Mouse (Mus musculus) ES-E14 (cell line): Measurements from ENCODE around the gene Snrpc.

Source experiments
- CHD2 ChIP-seq: IDR thresholded peaks from 2 replicates; pipeline ENCODE4 v1.6.1; 2014; ENCODE audit warnings: mild to moderate bottlenecking, low read depth, low read length, inconsistent platforms
- HCFC1 ChIP-seq: IDR thresholded peaks from 2 replicates; pipeline ENCODE4 v1.6.1; 2012; ENCODE audit warnings: low read length, inconsistent platforms, borderline replicate concordance; ENCODE audit not compliant: insufficient read depth
- MAFK ChIP-seq: IDR thresholded peaks from 2 replicates; pipeline ENCODE4 v1.6.1; 2014; ENCODE audit warnings: mild to moderate bottlenecking, low read depth, low read length, inconsistent platforms; ENCODE audit not compliant: insufficient read depth
- ZC3H11A ChIP-seq: IDR thresholded peaks from 2 replicates; pipeline ENCODE4 v1.6.1; 2012; ENCODE audit warnings: low read depth, mild to moderate bottlenecking, inconsistent platforms, low read length, borderline replicate concordance
- ZNF384 ChIP-seq: IDR thresholded peaks from 2 replicates; pipeline ENCODE4 v1.6.1; 2012; ENCODE audit warnings: low read depth, low read length, inconsistent platforms

GRCm38 (mm10) chr17:27874510-27874909 is 36.6 kb downstream of the Snrpc start:
- TF ChIP-seq ZNF384 (no peak), MAFK (no peak), HCFC1 (no peak), CHD2 (no peak), ZC3H11A (no peak)
